Mouse (Mus musculus): Measurements from ENCODE around the gene Zbtb7b. TPM values are rescaled to one million over a fixed set of nuclear protein-coding genes. Genes with fewer than 3 reads are reported as not detected.
"Not testable (repeated sequence)": the region's sequence is repeated elsewhere in the genome, so short reads cannot be mapped to it uniquely, and the experiment has no call there.

Zbtb7b gene
- polyA plus RNA-seq, 1 experiment from 2014 or later = 1.2 TPM

DNA sequence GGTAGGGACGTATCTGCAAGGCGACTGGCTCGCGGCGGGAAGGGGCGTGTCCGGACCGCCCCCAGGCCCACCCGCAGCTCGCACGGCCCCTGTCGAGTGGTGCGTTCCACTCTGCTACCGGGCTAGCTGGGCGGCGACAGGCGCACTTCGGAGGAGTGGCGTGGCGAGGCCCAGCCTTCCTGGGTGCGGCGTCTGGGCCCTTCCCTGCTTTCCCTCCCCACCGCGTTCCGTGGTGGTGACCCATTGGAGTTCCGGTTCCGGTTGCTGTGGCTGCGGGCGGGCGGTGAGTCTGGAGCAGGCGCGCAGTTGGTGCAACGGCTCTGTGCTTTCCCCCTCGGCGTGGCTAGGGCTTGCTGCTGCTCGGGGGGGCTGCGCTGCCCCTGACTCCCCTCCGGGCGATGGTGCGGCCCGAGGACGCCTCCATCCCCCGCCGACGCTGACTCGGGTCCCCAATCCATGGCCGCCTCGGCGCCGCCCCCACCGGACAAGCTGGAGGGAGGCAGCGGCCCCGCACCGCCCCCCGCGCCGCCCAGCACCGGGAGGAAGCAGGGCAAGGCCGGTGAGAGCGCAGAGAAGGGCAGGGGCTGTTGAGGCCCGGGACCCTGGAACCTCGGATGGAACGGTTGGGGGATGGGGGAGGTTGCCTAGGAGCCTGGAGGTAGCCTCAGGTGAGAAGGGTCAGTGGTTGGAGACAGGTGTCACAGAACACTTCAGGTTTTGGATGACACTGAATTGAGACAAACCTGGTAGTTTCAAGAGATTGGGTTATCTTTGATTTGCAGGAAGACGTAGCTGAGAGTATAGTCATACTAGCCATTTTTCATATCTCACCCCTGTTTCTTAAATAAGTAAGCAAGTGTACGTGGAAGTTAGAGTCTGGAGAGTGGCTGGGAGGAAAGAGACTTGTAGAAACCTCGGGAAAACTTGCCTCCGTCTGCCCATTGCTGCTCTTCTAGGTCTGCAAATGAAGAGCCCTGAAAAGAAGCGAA, 35.9 kb upstream of the Zbtb7b start, which contains the start of gene Pygo2:
TSS of gene Pygo2 (plus strand) at position 44 of the 989 bp plus-strand sequence.
- WGBS = 2% methylated on average over 68 of the region's 68 CpGs
- Histone ChIP-seq H3K4me2 (replicated peaks; ENCODE audit: low read depth, low read length) (peak within 1 kb of the TSS; percentile 63), H3K27ac (ENCODE audit: low read depth, low read length) (peak within 1 kb of the TSS; percentile 89), H3K4me1 (replicated peaks; ENCODE audit: control insufficient read depth, insufficient read depth, low read length) (peaks cover 3% of the 10 kb centered on the region), H3K9me3 (ENCODE audit: control insufficient read depth, low read length) (no peaks in the 10 kb centered on the region), H3K4me3 (ENCODE audit: low read depth, low read length) (peak within 1 kb of the TSS; percentile 90), H3K27me3 (ENCODE audit: control insufficient read depth, insufficient read depth, low read length) (no peaks in the 10 kb centered on the region), H3K36me3 (ENCODE audit: control insufficient read depth, insufficient read depth, low read length) (peaks cover 10% of the 10 kb centered on the region; the same call in 1 of the 2 replicates), H3K9ac (ENCODE audit: low read depth, low read length) (peak within 1 kb of the TSS; percentile 83)
- peak; percentile 98 for ATAC-seq (ENCODE audit: low FRiP score)
- peak; percentile 93 for DNase-seq (ENCODE audit: low spot score)

DNA sequence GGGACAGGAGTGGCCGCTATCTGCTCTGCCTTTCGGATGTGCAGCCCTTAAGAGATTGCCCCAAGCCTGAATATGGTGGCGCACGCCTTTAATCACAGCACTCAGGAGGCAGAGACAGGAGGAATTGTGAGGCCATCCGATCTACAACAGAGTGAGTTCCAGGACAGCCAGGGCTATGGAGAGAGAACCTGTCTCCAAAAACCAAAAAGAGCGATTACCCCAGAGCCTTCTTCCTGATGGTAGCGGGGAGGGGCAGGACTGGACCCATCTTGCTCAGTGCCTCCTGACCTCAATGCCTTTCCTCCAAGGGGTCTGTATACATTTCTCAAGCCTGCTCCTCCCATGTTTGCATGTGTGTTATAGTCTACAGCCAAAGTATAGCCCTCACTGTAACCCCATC, 34.4 kb upstream of the Zbtb7b start:
- H3K4me3 ChIP-seq (ENCODE audit: low read depth, low read length); DNase-seq (ENCODE audit: low spot score); H3K27ac ChIP-seq (ENCODE audit: low read depth, low read length); H3K4me2 ChIP-seq (replicated peaks; ENCODE audit: low read depth, low read length); H3K9ac ChIP-seq (ENCODE audit: low read depth, low read length); H3K9me3 ChIP-seq (ENCODE audit: control insufficient read depth, low read length); ATAC-seq (ENCODE audit: low FRiP score); H3K4me1 ChIP-seq (replicated peaks; ENCODE audit: control insufficient read depth, insufficient read depth, low read length); H3K27me3 ChIP-seq (ENCODE audit: control insufficient read depth, insufficient read depth, low read length); H3K36me3 ChIP-seq (ENCODE audit: control insufficient read depth, insufficient read depth, low read length): not testable (repeated sequence)
- WGBS = 95% methylated on average over 6 of the region's 7 CpGs

DNA sequence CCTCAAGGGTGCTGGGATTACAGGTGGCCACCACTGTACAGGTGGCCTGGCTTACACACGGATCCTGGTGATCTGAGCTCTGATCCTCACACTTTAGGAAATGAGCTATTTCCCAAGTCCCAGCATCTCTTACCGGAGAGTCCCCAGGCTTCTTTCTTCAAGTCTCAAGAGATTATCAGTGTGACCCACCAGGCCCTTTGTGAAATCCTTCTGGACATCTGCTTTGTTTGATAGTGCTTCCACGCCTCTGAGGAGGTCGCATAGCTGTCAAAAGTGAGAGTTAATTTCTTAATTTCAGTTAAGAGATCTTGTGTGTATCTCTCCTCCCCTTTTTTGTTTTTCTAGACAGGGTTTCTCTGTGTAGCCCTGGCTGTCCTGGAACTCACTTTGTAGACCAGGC, 31.3 kb upstream of the Zbtb7b start:
- WGBS = 83% methylated on average over 4 of the region's 4 CpGs

DNA sequence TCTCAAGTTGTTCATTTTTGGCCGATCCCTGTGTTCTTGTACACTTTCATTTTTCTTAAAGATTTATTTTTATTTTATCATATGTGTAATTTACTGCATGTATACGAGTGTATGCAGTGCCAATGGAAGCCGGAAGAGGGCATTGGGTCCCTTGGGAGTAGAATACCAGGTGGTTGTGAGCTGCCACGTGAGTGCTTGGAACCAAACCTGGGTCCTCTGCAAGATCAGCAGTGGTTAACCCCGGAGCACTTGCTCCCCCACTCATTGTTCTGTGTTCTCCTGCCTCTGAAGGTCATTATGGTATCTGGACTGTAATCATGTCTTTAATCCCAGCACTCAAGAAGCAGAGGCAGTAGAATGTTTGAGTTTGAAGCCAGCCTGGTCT, 30.6 kb upstream of the Zbtb7b start:
- DNase-seq (ENCODE audit: low spot score) = no peak

More for the DNA sequence above, 31.3 kb upstream of the Zbtb7b start:
- no peak for DNase-seq (ENCODE audit: low spot score)
- ATAC-seq (ENCODE audit: low FRiP score) = no peak
- H3K4me2 ChIP-seq (replicated peaks; ENCODE audit: low read depth, low read length) = no peak overlapping the region
- no peaks in the 10 kb centered on the region for H3K27me3 ChIP-seq (ENCODE audit: control insufficient read depth, insufficient read depth, low read length)
- no peak overlapping the region for H3K4me3 ChIP-seq (ENCODE audit: low read depth, low read length)
- H3K4me1 ChIP-seq (replicated peaks; ENCODE audit: control insufficient read depth, insufficient read depth, low read length) = peaks cover 4% of the 10 kb centered on the region; the same call in 1 of the 2 replicates
- no peaks in the 10 kb centered on the region for H3K9me3 ChIP-seq (ENCODE audit: control insufficient read depth, low read length)
- H3K9ac ChIP-seq (ENCODE audit: low read depth, low read length) = no peak overlapping the region
- peaks cover 2% of the 10 kb centered on the region; the same call in 1 of the 2 replicates for H3K36me3 ChIP-seq (ENCODE audit: control insufficient read depth, insufficient read depth, low read length)
- no peak overlapping the region for H3K27ac ChIP-seq (ENCODE audit: low read depth, low read length)

DNA sequence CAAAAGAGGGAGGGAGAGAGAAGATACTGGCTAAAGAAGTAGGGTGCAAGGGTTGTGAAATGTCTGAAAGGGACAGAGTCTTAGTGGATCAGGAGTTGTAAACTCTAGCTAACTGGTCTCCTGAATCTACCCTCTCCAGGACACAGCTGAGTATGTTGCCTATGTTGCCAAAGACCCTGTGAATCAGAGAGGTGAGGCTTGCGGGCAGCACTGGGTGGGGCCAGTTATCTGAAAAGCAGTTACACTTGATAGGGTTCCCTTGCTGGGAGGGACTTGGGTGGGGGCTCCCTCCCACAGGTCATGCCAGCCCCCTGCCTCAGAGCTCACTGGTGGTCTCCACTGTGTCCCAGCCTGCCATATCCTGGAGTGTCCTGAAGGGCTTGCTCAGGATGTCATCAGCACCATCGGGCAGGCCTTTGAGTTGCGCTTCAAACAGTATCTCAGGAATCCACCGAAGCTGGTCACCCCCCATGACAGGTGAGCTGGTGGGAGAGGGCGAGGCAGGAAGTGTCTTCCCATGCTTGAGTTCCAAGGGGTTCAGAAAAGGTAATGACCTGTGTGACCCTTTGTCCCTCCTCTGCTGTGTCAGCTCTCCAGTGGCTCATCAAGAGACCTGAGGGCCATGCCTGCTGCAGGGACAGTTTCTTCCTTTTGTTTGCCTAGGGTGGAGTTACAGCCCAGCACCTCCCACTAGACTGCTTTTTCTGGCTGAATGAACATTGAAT, 30.0 kb upstream of the Zbtb7b start:
- Histone ChIP-seq H3K9ac (ENCODE audit: low read depth, low read length) (no peak overlapping the region), H3K27ac (ENCODE audit: low read depth, low read length) (no peak overlapping the region), H3K4me2 (replicated peaks; ENCODE audit: low read depth, low read length) (no peak overlapping the region), H3K36me3 (ENCODE audit: control insufficient read depth, insufficient read depth, low read length) (peaks cover 2% of the 10 kb centered on the region; the same call in 1 of the 2 replicates), H3K4me1 (replicated peaks; ENCODE audit: control insufficient read depth, insufficient read depth, low read length) (peaks cover 7% of the 10 kb centered on the region; the same call in 1 of the 2 replicates), H3K27me3 (ENCODE audit: control insufficient read depth, insufficient read depth, low read length) (no peaks in the 10 kb centered on the region), H3K4me3 (ENCODE audit: low read depth, low read length) (no peak overlapping the region), H3K9me3 (ENCODE audit: control insufficient read depth, low read length) (no peaks in the 10 kb centered on the region)
- DNase-seq (ENCODE audit: low spot score) = no peak
- ATAC-seq (ENCODE audit: low FRiP score) = no peak
- 90% methylated on average over 5 of the region's 5 CpGs for WGBS

More for the DNA sequence above, 30.6 kb upstream of the Zbtb7b start:
- Histone ChIP-seq H3K9ac (ENCODE audit: low read depth, low read length) (no peak overlapping the region), H3K27ac (ENCODE audit: low read depth, low read length) (no peak overlapping the region), H3K4me3 (ENCODE audit: low read depth, low read length) (no peak overlapping the region), H3K4me1 (replicated peaks; ENCODE audit: control insufficient read depth, insufficient read depth, low read length) (peaks cover 4% of the 10 kb centered on the region; the same call in 1 of the 2 replicates), H3K4me2 (replicated peaks; ENCODE audit: low read depth, low read length) (no peak overlapping the region), H3K27me3 (ENCODE audit: control insufficient read depth, insufficient read depth, low read length) (no peaks in the 10 kb centered on the region), H3K36me3 (ENCODE audit: control insufficient read depth, insufficient read depth, low read length) (peaks cover 2% of the 10 kb centered on the region; the same call in 1 of the 2 replicates), H3K9me3 (ENCODE audit: control insufficient read depth, low read length) (no peaks in the 10 kb centered on the region)
- ATAC-seq (ENCODE audit: low FRiP score) = no peak
- WGBS = 86% methylated on average over 5 of the region's 5 CpGs

DNA sequence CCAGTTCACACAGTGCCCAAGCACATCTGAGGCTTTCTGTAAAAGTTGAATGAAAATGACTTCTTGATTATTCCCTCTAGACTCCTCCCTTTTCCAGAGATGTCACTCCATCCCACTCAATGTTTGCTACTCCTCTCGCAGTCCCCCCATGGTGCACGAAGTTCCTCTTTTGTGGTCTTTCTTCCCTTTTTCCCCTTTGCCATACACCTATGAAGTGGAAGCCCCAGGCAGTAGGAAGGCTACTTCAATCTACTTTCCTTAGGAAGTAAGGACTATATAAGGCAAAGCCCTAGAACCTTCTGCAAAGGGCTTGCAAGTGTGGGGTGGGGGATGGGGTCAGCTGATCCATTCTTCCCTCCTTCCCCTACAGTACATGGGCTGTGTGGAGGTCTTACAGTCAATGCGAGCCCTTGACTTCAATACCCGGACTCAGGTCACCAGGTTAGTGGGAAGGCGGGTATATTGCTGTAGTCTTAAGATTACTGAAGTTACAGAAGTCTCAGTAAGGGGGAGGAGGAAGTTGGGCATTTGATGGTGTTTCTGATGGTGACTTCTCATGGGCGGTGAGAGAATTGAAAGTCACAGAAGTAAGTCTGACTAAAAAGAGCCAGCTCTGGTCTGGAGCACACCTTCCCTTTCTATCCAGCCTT, 28.1 kb upstream of the Zbtb7b start:
- H3K4me2 ChIP-seq (replicated peaks; ENCODE audit: low read depth, low read length) = peak overlapping the region; percentile 56
- no peaks in the 10 kb centered on the region for H3K36me3 ChIP-seq (ENCODE audit: control insufficient read depth, insufficient read depth, low read length)
- no peak for ATAC-seq (ENCODE audit: low FRiP score)
- no peaks in the 10 kb centered on the region for H3K27me3 ChIP-seq (ENCODE audit: control insufficient read depth, insufficient read depth, low read length)
- H3K27ac ChIP-seq (ENCODE audit: low read depth, low read length) = no peak overlapping the region
- no peaks in the 10 kb centered on the region for H3K9me3 ChIP-seq (ENCODE audit: control insufficient read depth, low read length)
- no peak for DNase-seq (ENCODE audit: low spot score)
- WGBS = 67% methylated on average over 6 of the region's 6 CpGs
- H3K4me3 ChIP-seq (ENCODE audit: low read depth, low read length) = peak overlapping the region; percentile 41
- peaks cover 9% of the 10 kb centered on the region; the same call in 1 of the 2 replicates for H3K4me1 ChIP-seq (replicated peaks; ENCODE audit: control insufficient read depth, insufficient read depth, low read length)
- no peak overlapping the region for H3K9ac ChIP-seq (ENCODE audit: low read depth, low read length)

DNA sequence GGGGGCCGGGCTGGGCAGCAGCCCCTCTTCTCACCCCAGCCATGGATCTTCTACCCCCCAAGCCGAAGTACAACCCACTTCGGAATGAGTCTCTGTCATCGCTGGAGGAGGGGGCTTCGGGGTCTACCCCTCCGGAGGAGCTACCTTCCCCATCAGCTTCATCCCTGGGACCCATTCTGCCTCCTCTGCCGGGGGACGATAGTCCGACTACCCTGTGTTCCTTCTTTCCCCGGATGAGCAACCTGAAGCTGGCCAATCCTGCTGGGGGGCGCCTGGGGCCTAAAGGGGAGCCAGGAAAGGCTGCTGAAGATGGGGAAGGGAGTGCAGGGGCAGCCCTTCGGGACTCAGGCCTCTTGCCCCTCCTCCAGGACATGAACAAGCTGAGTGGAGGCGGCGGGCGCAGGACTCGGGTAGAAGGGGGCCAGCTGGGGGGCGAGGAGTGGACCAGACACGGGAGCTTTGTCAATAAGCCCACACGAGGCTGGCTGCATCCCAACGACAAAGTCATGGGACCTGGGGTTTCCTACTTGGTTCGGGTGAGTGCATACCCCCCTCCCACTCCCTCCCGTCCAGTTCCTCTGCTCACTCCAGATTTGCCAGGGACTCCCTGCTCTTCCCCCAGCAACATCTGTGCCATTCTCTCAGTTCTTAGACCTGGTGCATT, 27.4 kb upstream of the Zbtb7b start:
- Histone ChIP-seq H3K27me3 (ENCODE audit: control insufficient read depth, insufficient read depth, low read length) (no peaks in the 10 kb centered on the region), H3K4me2 (replicated peaks; ENCODE audit: low read depth, low read length) (peak overlapping the region; percentile 56), H3K4me3 (ENCODE audit: low read depth, low read length) (peak overlapping the region; percentile 41), H3K27ac (ENCODE audit: low read depth, low read length) (peak overlapping the region; percentile 65), H3K4me1 (replicated peaks; ENCODE audit: control insufficient read depth, insufficient read depth, low read length) (peaks cover 9% of the 10 kb centered on the region; the same call in 1 of the 2 replicates), H3K9ac (ENCODE audit: low read depth, low read length) (peak overlapping the region; percentile 58), H3K36me3 (ENCODE audit: control insufficient read depth, insufficient read depth, low read length) (no peaks in the 10 kb centered on the region), H3K9me3 (ENCODE audit: control insufficient read depth, low read length) (no peaks in the 10 kb centered on the region)
- ATAC-seq (ENCODE audit: low FRiP score) = no peak
- peak; percentile 18 for DNase-seq (ENCODE audit: low spot score)
- WGBS = 5% methylated on average over 21 of the region's 22 CpGs

Measured in hindbrain, embryonic 11.5 days (tissue).